Mouse (Mus musculus) forebrain, embryonic 15.5 days (tissue): ENCODE results near the gene D10Wsu102e. TPM values are rescaled to one million over a fixed set of nuclear protein-coding genes. Genes with fewer than 3 reads are reported as not detected.
A peak's percentile ranks its signal among the peaks of the same experiment; 100 is the strongest.

Experiments used
- ATAC-seq: fragments of 200-750 bp; cut with Nextera tagmentation; replicated peaks from 2 replicates; pipeline ENCODE4 v1.8.0; 2017; ENCODE audit warnings: mild to moderate bottlenecking, moderate TSS enrichment, moderate library complexity
- H3K27ac ChIP-seq: fragments of 300-500 bp; sonication (generic); replicated peaks from 2 replicates; pipeline ENCODE4 v1.5.1; 2015; ENCODE audit warnings: mild to moderate bottlenecking, inconsistent platforms
- H3K27me3 ChIP-seq: fragments of 300-500 bp; sonication (generic); 2 replicates; pipeline ENCODE4 v1.6.1; 2015; ENCODE audit warnings: inconsistent platforms
- H3K36me3 ChIP-seq: fragments of 300-500 bp; sonication (generic); 2 replicates; pipeline ENCODE4 v1.6.1; 2015; ENCODE audit warnings: mild to moderate bottlenecking, inconsistent platforms
- H3K4me1 ChIP-seq: fragments of 300-500 bp; sonication (generic); 2 replicates; pipeline ENCODE4 v1.6.1; 2015; ENCODE audit warnings: inconsistent platforms
- H3K4me2 ChIP-seq: fragments of 300-500 bp; sonication (generic); replicated peaks from 2 replicates; pipeline ENCODE4 v1.6.1; 2015; ENCODE audit warnings: mild to moderate bottlenecking, inconsistent platforms
- H3K4me3 ChIP-seq: fragments of 300-500 bp; sonication (generic); 2 replicates; pipeline ENCODE4 v1.5.1; 2015; ENCODE audit warnings: mild to moderate bottlenecking, inconsistent platforms
- H3K9ac ChIP-seq: fragments of 300-500 bp; sonication (generic); replicated peaks from 2 replicates; pipeline ENCODE4 v1.6.1; 2015; ENCODE audit warnings: mild to moderate bottlenecking, inconsistent platforms
- H3K9me3 ChIP-seq: fragments of 300-500 bp; sonication (generic); 2 replicates; pipeline ENCODE4 v1.6.1; 2016; ENCODE audit warnings: inconsistent platforms
- WGBS: fragments of 180-500 bp; shearing (Covaris S2); methylation state at CpG from one replicate; pipeline ENCODE4 v1.1.7; 2015; ENCODE audit warnings: mixed read lengths; 5-methylcytosine and 5-hydroxymethylcytosine counted together
- polyA plus RNA-seq: library from polyadenylated mRNA; unstranded; fragments of >200 nt; fragmentation: Nextera tagmentation; extraction: Ambion mirVana; gene quantifications from 2 replicates; pipeline ENCODE4 v1.2.1, GENCODE M21; 2015

Gene D10Wsu102e
- polyA plus RNA-seq, 1 experiment from 2014 or later = 1.1 TPM

GRCm38 (mm10) chr10:83331811-83332210, 28.2 kb upstream of the D10Wsu102e start:
- Histone ChIP-seq H3K4me3 (no peak overlapping the region), H3K9me3 (no peaks in the 10 kb centered on the region), H3K36me3 (no peaks in the 10 kb centered on the region), H3K27ac (no peak overlapping the region), H3K4me2 (no peak overlapping the region), H3K9ac (no peak overlapping the region), H3K27me3 (peaks cover 13% of the 10 kb centered on the region; the same call in 1 of the 2 replicates), H3K4me1 (peaks cover 5% of the 10 kb centered on the region)
- WGBS = 95% methylated on average over 5 of the region's 5 CpGs
- no peak for ATAC-seq

DNA sequence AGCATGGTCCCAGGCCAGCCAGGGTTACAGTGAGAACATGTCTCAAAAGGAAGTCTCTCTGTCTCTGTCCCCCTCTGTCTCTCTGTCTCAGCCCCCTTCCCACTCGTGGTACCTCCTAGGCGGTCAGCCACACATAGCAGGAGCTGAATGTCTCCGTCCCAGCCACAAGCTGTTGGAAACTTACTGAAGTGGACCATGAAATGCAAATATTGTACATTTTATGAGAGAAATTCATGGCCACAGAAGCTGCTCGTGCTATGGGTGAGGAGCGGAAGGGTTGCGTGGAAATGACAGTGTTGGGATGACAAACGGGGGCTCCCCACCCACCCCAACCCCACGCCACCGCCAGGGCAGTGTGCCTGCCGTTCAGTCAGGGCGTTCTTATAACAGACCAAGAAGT, 27.4 kb upstream of the D10Wsu102e start:
- Histone ChIP-seq H3K9me3 (no peaks in the 10 kb centered on the region), H3K4me3 (no peak overlapping the region), H3K27ac (no peak overlapping the region), H3K4me2 (no peak overlapping the region), H3K4me1 (peaks cover 8% of the 10 kb centered on the region), H3K9ac (no peak overlapping the region), H3K36me3 (no peaks in the 10 kb centered on the region), H3K27me3 (peaks cover 13% of the 10 kb centered on the region; the same call in 1 of the 2 replicates)
- 89% methylated on average over 11 of the region's 11 CpGs for WGBS
- ATAC-seq = no peak

- Histone ChIP-seq H3K4me1 (peaks cover 12% of the 10 kb centered on the region), H3K9ac (no peak overlapping the region), H3K4me2 (peak overlapping the region; percentile 11), H3K27ac (no peak overlapping the region), H3K9me3 (no peaks in the 10 kb centered on the region), H3K4me3 (peak overlapping the region; percentile 6; the same call in 1 of the 2 replicates), H3K27me3 (peaks cover 15% of the 10 kb centered on the region; the same call in 1 of the 2 replicates), H3K36me3 (no peaks in the 10 kb centered on the region)
- no peak for ATAC-seq
- 12% methylated on average over 7 of the region's 7 CpGs for WGBS
Observed at GRCm38 (mm10) chr10:83336336-83336735, 23.7 kb upstream of the D10Wsu102e start.

- peak within 1 kb of the TSS; percentile 95 for H3K4me2 ChIP-seq
- WGBS = under 1% methylated on average over 101 of the region's 102 CpGs
- ATAC-seq = peak; percentile 92
Observed at GRCm38 (mm10) chr10:83337159-83337951, 22.7 kb upstream of the D10Wsu102e start, which contains the start of gene Slc41a2. Slc41a2 (minus strand) TSS chr10:83337882.

GRCm38 (mm10) chr10:83337971-83338598, 21.9 kb upstream of the D10Wsu102e start:
- Histone ChIP-seq H3K27ac (peak overlapping the region; percentile 68), H3K9me3 (no peaks in the 10 kb centered on the region), H3K36me3 (no peaks in the 10 kb centered on the region), H3K27me3 (peaks cover 15% of the 10 kb centered on the region; the same call in 1 of the 2 replicates), H3K4me2 (peak overlapping the region; percentile 95), H3K9ac (peak overlapping the region; percentile 90), H3K4me1 (peaks cover 12% of the 10 kb centered on the region), H3K4me3 (peak overlapping the region; percentile 72)
- no peak for ATAC-seq
- 48% methylated on average over 8 of the region's 9 CpGs for WGBS

More at GRCm38 (mm10) chr10:83337159-83337951, 22.7 kb upstream of the D10Wsu102e start, which contains the start of gene Slc41a2:
- Histone ChIP-seq H3K27me3 (peaks cover 15% of the 10 kb centered on the region; the same call in 1 of the 2 replicates), H3K36me3 (no peaks in the 10 kb centered on the region), H3K4me3 (peak within 1 kb of the TSS; percentile 72), H3K9me3 (no peaks in the 10 kb centered on the region), H3K9ac (peak within 1 kb of the TSS; percentile 90), H3K4me1 (peaks cover 12% of the 10 kb centered on the region), H3K27ac (peak within 1 kb of the TSS; percentile 68)

GRCm38 (mm10) chr10:83341226-83341625, 18.8 kb upstream of the D10Wsu102e start:
- no peaks in the 10 kb centered on the region for H3K9me3 ChIP-seq
- no peak for ATAC-seq
- H3K4me1 ChIP-seq = peaks cover 11% of the 10 kb centered on the region
- no peaks in the 10 kb centered on the region for H3K36me3 ChIP-seq
- H3K4me2 ChIP-seq = no peak overlapping the region
- no peak overlapping the region for H3K4me3 ChIP-seq
- no peak overlapping the region for H3K27ac ChIP-seq
- no peak overlapping the region for H3K9ac ChIP-seq
- WGBS = 38% methylated on average over 2 of the region's 2 CpGs
- peaks cover 5% of the 10 kb centered on the region; the same call in 1 of the 2 replicates for H3K27me3 ChIP-seq

DNA sequence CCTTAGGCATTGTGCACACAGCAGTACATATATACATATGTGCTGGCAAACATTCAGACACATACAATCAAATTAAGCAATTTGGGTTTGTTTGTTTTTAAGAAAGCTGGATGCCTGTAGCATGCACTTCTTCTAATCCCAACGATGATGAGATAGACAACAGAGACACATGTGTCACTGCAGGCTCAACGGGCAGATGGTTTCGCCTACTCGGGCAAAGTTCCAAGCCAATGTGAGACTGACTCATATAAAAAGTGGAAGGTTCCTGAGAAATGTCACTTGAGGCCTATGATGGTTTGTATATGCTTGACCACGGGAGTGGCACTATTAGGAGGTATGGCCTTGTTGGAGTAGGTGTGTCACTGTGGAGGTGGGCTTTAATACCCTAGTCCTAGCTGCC, 16.9 kb upstream of the D10Wsu102e start:
- 85% methylated on average over 5 of the region's 5 CpGs for WGBS
- H3K4me1 ChIP-seq = no peaks in the 10 kb centered on the region
- H3K4me3 ChIP-seq = no peak overlapping the region
- no peak for ATAC-seq
- peaks cover 2% of the 10 kb centered on the region; the same call in 1 of the 2 replicates for H3K27me3 ChIP-seq
- H3K9ac ChIP-seq = no peak overlapping the region
- H3K27ac ChIP-seq = no peak overlapping the region
- H3K9me3 ChIP-seq = no peaks in the 10 kb centered on the region
- no peak overlapping the region for H3K4me2 ChIP-seq
- H3K36me3 ChIP-seq = no peaks in the 10 kb centered on the region

DNA sequence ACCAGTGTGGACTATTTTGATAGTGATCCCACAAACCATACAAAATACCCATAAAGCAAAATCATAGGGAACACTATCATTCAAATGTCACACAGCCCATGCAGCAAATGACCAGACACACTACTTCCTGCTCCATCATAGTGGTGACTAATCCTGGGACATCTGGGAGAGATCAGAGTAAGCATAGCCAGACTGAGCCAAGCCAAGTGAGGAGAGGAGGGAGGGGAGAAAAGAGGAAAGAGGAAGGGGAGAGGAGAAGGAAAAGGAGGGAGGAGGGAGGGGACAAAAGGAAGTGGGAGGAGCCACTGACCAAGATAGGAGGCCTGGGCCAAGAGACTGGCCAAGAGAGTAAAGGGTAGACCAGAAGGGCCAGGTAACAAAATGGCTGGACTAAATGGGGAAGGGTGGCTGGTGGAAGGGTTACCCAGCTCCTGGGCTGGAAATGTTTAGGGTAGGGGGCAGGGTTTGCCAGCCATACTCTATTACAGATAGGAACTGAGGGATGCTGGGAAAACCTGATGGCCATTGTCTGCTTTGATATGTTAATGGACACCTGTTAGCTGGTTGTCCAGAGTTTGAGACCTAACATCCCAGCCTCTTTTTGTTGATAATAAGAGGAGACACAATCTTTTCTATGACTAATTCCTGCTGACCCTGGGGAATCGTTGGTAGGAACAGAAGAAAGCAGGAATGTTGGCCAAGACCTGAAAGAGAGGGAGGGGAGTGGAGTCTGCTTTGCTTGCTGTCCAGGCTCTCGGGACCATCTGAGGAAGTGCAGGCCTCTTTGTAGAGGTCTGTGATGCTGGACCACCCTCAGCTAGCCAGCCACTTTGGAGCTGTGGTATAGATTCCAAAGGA, 16.0 kb upstream of the D10Wsu102e start:
- Histone ChIP-seq H3K4me3 (no peak overlapping the region), H3K9ac (no peak overlapping the region), H3K36me3 (no peaks in the 10 kb centered on the region), H3K9me3 (no peaks in the 10 kb centered on the region), H3K4me2 (no peak overlapping the region), H3K4me1 (no peaks in the 10 kb centered on the region), H3K27me3 (peaks cover 2% of the 10 kb centered on the region; the same call in 1 of the 2 replicates), H3K27ac (no peak overlapping the region)
- 33% methylated on average over 2 of the region's 2 CpGs for WGBS
- no peak for ATAC-seq

- H3K9me3 ChIP-seq = no peaks in the 10 kb centered on the region
- H3K27ac ChIP-seq = no peak overlapping the region
- no peak overlapping the region for H3K4me3 ChIP-seq
- ATAC-seq = no peak
- H3K27me3 ChIP-seq = no peaks in the 10 kb centered on the region
- H3K4me2 ChIP-seq = no peak overlapping the region
- WGBS = 49% methylated on average over 7 of the region's 7 CpGs
- no peaks in the 10 kb centered on the region for H3K4me1 ChIP-seq
- no peak overlapping the region for H3K9ac ChIP-seq
- H3K36me3 ChIP-seq = no peaks in the 10 kb centered on the region
Observed at GRCm38 (mm10) chr10:83345693-83346358, 14.2 kb upstream of the D10Wsu102e start.

GRCm38 (mm10) chr10:83346359-83346736, 13.7 kb upstream of the D10Wsu102e start:
- H3K27ac ChIP-seq = no peak overlapping the region
- H3K9ac ChIP-seq = no peak overlapping the region
- no peak for ATAC-seq
- H3K4me3 ChIP-seq = no peak overlapping the region
- H3K27me3 ChIP-seq = no peaks in the 10 kb centered on the region
- WGBS = 87% methylated on average over 5 of the region's 5 CpGs
- H3K9me3 ChIP-seq = no peaks in the 10 kb centered on the region
- no peak overlapping the region for H3K4me2 ChIP-seq
- no peaks in the 10 kb centered on the region for H3K36me3 ChIP-seq
- H3K4me1 ChIP-seq = no peaks in the 10 kb centered on the region

DNA sequence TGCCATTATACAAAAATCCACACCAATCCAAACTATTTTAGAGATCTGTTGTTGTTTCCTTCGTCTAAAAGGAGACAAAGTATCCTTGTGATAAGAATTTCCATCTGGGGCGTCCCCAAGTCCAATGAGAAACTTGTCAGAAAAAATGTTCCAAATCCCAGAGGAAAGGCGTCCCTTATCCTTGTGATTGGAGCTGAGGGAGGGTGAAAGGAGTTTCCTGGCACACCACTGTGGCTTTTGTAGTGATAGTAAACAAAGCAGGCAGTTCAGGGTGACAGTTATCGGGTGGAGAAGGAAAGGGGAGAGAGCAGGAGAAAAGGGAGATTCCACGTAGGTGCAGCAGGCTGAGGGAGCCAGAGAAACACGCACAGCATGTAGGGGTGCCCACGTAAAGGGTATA, 12.5 kb upstream of the D10Wsu102e start:
- no peak for ATAC-seq
- Histone ChIP-seq H3K9me3 (no peaks in the 10 kb centered on the region), H3K36me3 (no peaks in the 10 kb centered on the region), H3K4me1 (no peaks in the 10 kb centered on the region), H3K4me3 (no peak overlapping the region), H3K27ac (no peak overlapping the region), H3K4me2 (no peak overlapping the region), H3K27me3 (no peaks in the 10 kb centered on the region), H3K9ac (no peak overlapping the region)
- WGBS = 11% methylated on average over 7 of the region's 7 CpGs
